Mouse (Mus musculus): ENCODE results near the gene Prss23. TPM values are rescaled to one million over a fixed set of nuclear protein-coding genes. Genes with fewer than 3 reads are reported as not detected.

Gene Prss23
- total RNA-seq, 1 experiment from 2014 or later = not detected

DNA sequence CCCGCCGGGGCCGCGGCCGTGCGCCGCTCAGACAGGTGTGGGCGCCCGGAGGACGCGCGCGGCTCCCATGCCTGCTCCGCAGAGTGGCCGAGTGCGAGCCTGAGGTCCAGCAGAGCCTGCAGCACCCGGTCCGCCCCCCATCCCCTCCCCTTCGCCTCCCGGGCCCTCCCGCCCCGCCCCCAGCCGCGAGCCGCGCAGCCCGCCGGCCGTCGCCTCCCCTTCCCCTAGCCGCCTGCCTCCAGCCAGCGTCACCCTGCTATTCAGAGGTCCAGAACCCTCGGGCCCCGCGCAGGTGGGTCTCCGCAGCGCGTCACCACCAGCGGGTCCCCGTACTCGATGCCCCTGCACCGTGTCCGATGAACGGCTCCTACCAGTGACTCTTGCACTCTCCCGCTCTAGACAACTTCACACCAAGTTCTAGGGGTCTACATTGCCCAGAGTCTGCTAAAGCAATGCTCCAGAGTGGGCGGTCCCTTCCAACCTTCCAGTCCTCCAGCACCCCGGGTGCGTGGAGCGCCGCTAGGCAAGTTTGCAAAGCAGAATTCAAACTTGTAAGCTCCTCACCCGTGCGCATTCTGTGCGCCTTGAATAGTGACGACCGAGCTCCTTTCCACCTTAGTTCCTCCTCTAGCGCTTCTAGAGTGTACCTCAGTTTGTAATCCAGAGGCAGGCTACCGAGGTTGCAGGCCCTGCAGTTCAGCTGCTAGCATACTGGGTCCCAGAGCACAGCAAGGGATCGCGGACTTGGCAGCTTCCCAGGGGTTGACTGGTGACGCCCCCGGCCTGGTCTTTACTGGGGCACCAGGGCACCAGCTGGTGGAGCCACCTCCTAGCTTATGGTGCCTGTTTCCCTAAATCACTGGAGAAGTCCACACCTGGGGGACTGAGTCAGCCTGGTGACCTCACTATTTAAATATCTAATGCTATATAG is 9.3 kb downstream of the Prss23 start:
- ATAC-seq (replicated peaks in 1 of 2; ENCODE audit: insufficient read depth in 1 of 2, low FRiP score in 2 of 2, low TSS enrichment in 1 of 2, low read depth in 1 of 2, poor library complexity in 2 of 2, severe bottlenecking in 2 of 2) = peak; percentile 54 to 61

GRCm38 (mm10) chr7:89516551-89517459 is 10.2 kb downstream of the Prss23 start:
- no peak; a peak in 1 of 4 replicates for ATAC-seq (replicated peaks in 1 of 2; ENCODE audit: insufficient read depth in 1 of 2, low FRiP score in 2 of 2, low TSS enrichment in 1 of 2, low read depth in 1 of 2, poor library complexity in 2 of 2, severe bottlenecking in 2 of 2)

- ATAC-seq (replicated peaks in 1 of 2; ENCODE audit: insufficient read depth in 1 of 2, low FRiP score in 2 of 2, low TSS enrichment in 1 of 2, low read depth in 1 of 2, poor library complexity in 2 of 2, severe bottlenecking in 2 of 2) = no peak
These were observed 15.0 kb downstream of the Prss23 start for GRCm38 (mm10) chr7:89511921-89512514.

- no peak for ATAC-seq (replicated peaks in 1 of 2; ENCODE audit: insufficient read depth in 1 of 2, low FRiP score in 2 of 2, low TSS enrichment in 1 of 2, low read depth in 1 of 2, poor library complexity in 2 of 2, severe bottlenecking in 2 of 2)
These were observed 18.3 kb downstream of the Prss23 start for GRCm38 (mm10) chr7:89508672-89509071.

DNA sequence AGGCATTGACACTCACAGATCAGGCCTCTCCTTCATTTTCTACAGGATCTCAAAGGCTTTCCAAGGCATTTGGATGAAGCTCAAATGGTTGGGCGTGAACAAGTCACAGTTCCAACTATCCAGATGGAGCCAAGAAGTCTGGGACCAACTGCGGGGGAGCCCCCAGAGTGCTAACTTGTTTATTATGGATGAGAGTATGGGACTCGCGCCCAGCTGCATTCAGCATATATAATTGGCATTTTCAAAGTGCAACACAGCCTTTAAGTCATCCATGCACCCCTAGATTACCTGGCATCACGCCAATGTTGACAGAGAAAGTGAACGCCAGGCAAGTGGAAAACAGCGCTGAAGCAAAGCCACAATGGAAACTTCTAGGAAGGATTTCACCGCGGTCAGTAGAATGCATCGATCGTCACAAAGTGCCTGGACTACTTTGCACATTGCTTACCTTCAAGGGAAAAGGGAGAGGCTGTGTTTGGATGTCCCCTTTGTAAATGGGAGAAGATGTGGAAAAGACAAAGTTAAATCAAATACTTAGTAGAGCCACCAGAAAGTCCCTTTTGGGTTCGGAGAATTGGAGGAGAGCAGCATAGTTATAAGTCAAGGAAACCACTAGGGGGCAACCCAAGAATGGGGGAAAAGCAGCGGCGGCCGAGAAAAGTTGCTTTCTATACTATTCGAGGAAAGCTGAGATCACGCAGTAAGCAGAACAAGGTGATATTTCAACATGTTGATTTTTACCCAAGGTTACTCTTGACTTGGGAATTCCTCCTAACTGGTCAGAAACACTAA is 27.3 kb downstream of the Prss23 start:
- ATAC-seq (replicated peaks in 1 of 2; ENCODE audit: insufficient read depth in 1 of 2, low FRiP score in 2 of 2, low TSS enrichment in 1 of 2, low read depth in 1 of 2, poor library complexity in 2 of 2, severe bottlenecking in 2 of 2) = peak; percentile 76 to 81

DNA sequence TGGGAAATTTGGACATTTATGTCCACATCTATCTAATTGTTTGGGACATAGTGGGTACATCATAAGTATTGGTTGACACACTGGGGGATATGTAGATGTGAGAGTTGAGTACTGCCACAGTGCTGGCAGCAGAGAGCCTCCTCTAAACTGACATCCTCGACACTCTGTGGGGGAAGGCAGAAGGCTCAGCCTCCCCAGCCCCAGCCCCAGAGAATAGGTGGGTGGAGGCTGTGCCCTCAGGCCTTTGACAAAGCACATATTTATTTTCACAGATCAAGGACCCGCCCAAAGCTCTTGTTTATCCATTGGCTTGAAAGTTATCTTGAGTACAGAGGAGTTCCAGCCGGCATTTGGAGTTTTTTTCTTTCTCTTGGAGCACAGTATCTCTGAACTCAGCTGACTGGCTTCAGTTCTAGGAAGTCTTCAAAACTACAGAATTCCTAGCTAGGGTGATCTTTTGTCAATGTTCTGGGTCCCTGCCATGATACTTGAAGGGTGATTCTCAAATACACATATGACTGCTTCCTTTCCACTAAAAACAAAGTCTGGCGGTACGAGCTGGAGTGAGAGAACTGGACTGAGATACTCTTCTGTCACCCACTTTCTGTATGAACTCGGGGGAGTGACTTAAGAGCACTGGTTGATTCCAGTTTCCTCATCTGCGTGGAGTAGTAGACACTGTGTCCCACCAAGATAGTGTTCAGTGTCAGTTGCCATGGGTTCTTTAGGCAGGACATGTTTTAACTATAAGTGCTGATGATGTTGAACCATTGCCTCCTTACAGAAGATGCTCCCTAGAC is 43.0 kb downstream of the Prss23 start:
- ATAC-seq (replicated peaks in 1 of 2; ENCODE audit: insufficient read depth in 1 of 2, low FRiP score in 2 of 2, low TSS enrichment in 1 of 2, low read depth in 1 of 2, poor library complexity in 2 of 2, severe bottlenecking in 2 of 2) = no peak

DNA sequence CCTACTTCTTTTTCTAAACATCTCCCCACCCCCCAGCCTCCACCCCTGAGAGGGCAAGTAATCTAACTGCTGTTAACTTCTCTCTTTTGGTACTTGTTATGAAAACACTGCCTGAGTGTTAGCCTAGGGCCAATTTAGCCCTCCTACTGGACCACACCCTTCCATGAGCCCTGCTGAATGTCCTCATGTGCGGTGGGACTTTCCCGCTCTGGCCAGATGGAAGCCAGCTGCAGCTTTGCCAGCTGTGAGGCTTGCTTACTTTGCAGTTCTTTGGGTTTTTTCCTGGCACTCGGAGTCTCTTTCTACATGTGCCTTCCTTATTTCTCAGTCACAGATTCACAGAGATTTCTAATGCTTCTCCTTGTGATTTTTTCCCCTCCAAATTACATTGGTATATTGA is 45.3 kb downstream of the Prss23 start:
- no peak for ATAC-seq (replicated peaks in 1 of 2; ENCODE audit: insufficient read depth in 1 of 2, low FRiP score in 2 of 2, low TSS enrichment in 1 of 2, low read depth in 1 of 2, poor library complexity in 2 of 2, severe bottlenecking in 2 of 2)

DNA sequence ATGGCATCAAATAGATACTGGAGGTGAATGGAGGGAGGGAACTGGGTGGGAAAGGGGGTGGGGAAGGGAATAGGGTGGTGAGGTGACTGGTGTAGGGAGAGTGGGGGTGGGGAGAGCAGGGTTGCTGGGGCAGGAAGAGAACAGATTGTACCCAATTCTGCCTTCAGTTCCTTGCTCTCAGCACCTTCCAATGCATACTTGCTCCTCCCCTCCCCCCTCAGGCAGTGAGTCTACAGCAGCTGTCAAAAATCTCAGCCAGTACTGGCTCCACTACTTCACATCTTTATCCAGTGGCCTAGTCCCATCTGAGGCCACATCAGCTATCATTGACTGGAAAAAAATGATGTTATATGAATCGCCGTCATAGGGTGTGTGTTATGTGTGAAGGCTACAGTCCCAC is 48.5 kb downstream of the Prss23 start:
- no peak for ATAC-seq (replicated peaks in 1 of 2; ENCODE audit: insufficient read depth in 1 of 2, low FRiP score in 2 of 2, low TSS enrichment in 1 of 2, low read depth in 1 of 2, poor library complexity in 2 of 2, severe bottlenecking in 2 of 2)

DNA sequence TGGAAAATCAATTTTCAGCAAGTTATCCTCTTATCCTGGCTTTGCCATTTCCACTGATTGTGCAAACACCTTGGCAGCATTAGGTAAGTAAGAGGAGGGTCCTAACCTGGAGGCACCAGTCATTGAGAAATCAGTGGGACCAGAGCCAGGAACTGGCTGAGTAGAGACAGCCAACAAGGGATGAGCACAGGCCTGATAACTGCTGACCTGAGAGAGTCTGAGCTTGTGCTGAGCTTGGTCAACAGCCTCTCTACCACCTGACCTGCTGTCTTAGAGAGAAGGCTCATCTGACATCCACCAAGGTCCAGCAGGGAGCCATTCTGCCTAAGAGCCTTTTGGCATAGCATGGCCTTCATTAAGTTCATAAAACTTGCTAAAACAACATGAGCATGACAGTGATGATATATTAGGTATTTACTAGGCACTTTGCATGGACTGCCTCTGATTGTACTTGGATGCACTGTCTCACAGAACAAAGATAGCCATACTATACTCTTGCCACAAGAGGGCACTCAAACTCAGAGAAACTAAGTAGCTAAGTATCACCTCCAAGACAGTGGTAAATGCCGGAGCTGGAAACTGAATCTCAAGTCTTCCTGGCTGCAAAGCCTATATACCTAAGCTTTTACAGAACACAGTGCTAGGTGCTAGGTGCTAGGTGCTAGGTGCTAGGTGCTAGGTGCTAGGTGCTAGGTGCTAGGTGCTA is 49.5 kb downstream of the Prss23 start:
- ATAC-seq (replicated peaks in 1 of 2; ENCODE audit: insufficient read depth in 1 of 2, low FRiP score in 2 of 2, low TSS enrichment in 1 of 2, low read depth in 1 of 2, poor library complexity in 2 of 2, severe bottlenecking in 2 of 2) = peak; percentile 72 to 74

DNA sequence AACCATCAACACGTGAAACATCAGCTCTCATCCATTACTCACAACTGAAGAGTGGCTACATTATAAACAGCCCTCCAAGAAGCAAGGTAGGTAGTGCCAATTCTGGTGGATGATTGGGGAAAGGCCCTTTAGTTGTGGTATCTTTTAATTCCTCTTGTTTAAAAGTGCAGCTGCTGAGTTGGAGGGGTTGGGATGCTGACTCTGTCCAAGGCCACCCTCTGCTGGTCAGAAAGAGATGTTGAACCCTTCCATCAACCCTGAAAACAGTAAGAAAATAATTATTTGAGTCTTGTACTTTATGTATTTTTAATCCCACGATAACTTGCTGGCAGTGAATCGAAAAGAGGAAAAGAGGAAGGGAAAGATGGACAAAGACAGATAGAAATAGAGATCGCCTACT is 53.5 kb downstream of the Prss23 start:
- peak; percentile 72 to 75; a peak in 3 of 4 replicates for ATAC-seq (replicated peaks in 1 of 2; ENCODE audit: insufficient read depth in 1 of 2, low FRiP score in 2 of 2, low TSS enrichment in 1 of 2, low read depth in 1 of 2, poor library complexity in 2 of 2, severe bottlenecking in 2 of 2)

GRCm38 (mm10) chr7:89463775-89464592 is 63.0 kb downstream of the Prss23 start:
- peak; percentile 12 to 51; a peak in 2 of 4 replicates for ATAC-seq (replicated peaks in 1 of 2; ENCODE audit: insufficient read depth in 1 of 2, low FRiP score in 2 of 2, low TSS enrichment in 1 of 2, low read depth in 1 of 2, poor library complexity in 2 of 2, severe bottlenecking in 2 of 2)

DNA sequence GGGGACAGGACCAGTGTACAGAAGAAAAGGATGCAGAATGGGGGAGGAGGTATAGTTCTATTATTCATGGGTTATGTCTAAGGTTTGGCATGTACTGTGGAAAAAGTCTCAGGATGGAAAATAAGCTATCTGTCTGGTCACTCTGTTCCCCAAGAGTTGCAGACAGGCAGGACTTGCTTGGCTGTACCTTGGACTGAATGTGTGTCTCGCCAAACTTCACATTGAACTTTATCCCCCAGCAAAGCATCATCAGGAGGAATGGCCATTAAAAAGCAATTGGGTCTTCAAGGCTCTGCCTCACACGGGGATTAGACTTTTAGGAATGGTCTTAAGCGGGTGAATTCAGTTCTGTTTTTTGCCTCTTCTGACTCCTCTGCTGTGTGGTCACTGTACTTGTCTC is 63.7 kb downstream of the Prss23 start:
- ATAC-seq (replicated peaks in 1 of 2; ENCODE audit: insufficient read depth in 1 of 2, low FRiP score in 2 of 2, low TSS enrichment in 1 of 2, low read depth in 1 of 2, poor library complexity in 2 of 2, severe bottlenecking in 2 of 2) = no peak

GRCm38 (mm10) chr7:89462646-89463207 is 64.3 kb downstream of the Prss23 start:
- ATAC-seq (replicated peaks in 1 of 2; ENCODE audit: insufficient read depth in 1 of 2, low FRiP score in 2 of 2, low TSS enrichment in 1 of 2, low read depth in 1 of 2, poor library complexity in 2 of 2, severe bottlenecking in 2 of 2) = no peak

GRCm38 (mm10) chr7:89461351-89461750 is 65.6 kb downstream of the Prss23 start:
- no peak for ATAC-seq (replicated peaks in 1 of 2; ENCODE audit: insufficient read depth in 1 of 2, low FRiP score in 2 of 2, low TSS enrichment in 1 of 2, low read depth in 1 of 2, poor library complexity in 2 of 2, severe bottlenecking in 2 of 2)

- no peak for ATAC-seq (replicated peaks in 1 of 2; ENCODE audit: insufficient read depth in 1 of 2, low FRiP score in 2 of 2, low TSS enrichment in 1 of 2, low read depth in 1 of 2, poor library complexity in 2 of 2, severe bottlenecking in 2 of 2)
These were observed 66.1 kb downstream of the Prss23 start for GRCm38 (mm10) chr7:89460911-89461310.
